Mouse (Mus musculus): ENCODE results near the gene Klf6.
A peak's percentile ranks its signal among the peaks of the same experiment; 100 is the strongest.

DNA sequence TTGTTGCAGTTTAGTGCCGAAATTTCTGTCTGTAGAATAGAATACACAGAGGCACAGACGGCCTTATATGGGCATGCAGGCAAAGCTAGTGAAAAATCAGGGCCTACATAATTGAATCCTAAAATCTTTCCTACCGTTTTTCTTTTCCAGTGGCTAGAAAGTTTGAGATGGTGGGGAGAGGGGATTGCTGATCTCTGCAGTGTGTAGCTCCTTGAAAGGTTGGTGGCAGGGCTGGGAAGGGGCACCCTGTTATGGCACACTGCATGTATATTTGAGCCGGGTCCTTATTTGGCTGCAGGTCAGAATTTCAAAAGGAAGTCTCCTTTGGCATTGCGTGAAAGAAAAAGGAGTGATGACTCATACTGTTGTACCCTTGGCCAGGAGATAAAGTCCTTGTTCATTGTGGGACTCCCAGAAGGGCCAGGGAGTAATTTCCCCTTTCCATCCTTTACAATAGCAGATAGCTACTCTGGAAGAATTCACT is 2.2 kb downstream of the Klf6 start:
- no peak for TF ChIP-seq CTCF (IDR thresholded peaks at IDR 0.05)
- peak; percentile 49 for TF ChIP-seq POLR2A (IDR thresholded peaks at IDR 0.05; ENCODE audit: insufficient read depth, low read depth, low read length)
